Comparison of ENCODE assay signal across 30 mouse cellular contexts in the genomic region with DNA sequence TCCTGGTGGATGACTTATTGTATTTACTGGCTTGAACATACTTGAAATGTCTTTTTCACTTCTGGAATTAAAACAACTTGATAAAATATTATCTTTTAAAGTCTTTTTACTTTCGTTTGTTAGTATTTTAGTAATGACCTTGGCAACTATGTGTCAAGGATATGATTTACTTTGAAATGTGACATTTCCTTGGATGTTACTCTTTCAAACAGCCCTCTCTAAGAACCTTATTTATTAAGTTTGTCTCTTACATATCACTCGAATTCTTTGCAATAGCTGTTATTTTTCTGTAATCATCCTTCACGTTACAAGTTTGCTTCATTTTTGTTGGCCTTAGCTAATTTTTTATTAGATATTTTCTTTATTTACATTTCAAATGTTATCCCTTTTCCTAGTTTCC.
"Had no signal": no experiment of that assay in that cellular context is flagged by ENCODE, and none has a peak within 500 bp of the region (broad histone marks: within the 10 kb centered on the region; RNA-seq: fewer than 3 reads in every experiment).

No protein-coding gene starts in this region.

- H3K27me3 ChIP-seq: limb, embryonic 12.5 days; limb, embryonic 13.5 days; limb, embryonic 15.5 days; liver, embryonic 12.5 days; liver, embryonic 13.5 days; liver, embryonic 15.5 days; megakaryocyte, embryonic 14.5 days; midbrain, embryonic 12.5 days; midbrain, embryonic 13.5 days; midbrain, embryonic 15.5 days; neural tube, embryonic 12.5 days had no signal

- H3K4me1 ChIP-seq: limb, embryonic 10.5 days; limb, embryonic 12.5 days; limb, embryonic 13.5 days; limb, embryonic 15.5 days; liver, embryonic 12.5 days; liver, embryonic 13.5 days; liver, embryonic 15.5 days; megakaryocyte, embryonic 14.5 days; midbrain, embryonic 10.5 days; midbrain, embryonic 12.5 days; midbrain, embryonic 13.5 days; midbrain, embryonic 15.5 days; neural tube, embryonic 12.5 days had no signal

- H3K27ac ChIP-seq: left cerebral cortex, adult 2 months; limb, embryonic 10.5 days; limb, embryonic 12.5 days; limb, embryonic 13.5 days; limb, embryonic 15.5 days; liver, embryonic 12.5 days; liver, embryonic 13.5 days; liver, embryonic 14.5 days; liver, embryonic 15.5 days; macrophage; midbrain, embryonic 10.5 days; midbrain, embryonic 12.5 days; midbrain, embryonic 13.5 days; midbrain, embryonic 15.5 days; neural tube, embryonic 12.5 days had no signal

- H3K9ac ChIP-seq: limb, embryonic 12.5 days; limb, embryonic 13.5 days; limb, embryonic 15.5 days; liver, embryonic 12.5 days; liver, embryonic 13.5 days; liver, embryonic 14.5 days; liver, embryonic 15.5 days; liver, postnatal 0 days; midbrain, embryonic 12.5 days; midbrain, embryonic 13.5 days; midbrain, embryonic 15.5 days; neural tube, embryonic 12.5 days had no signal

- DNase-seq: layer of hippocampus, postnatal 36 days; left cerebral cortex, postnatal 4 days; liver; liver, embryonic 13.5 days; liver, postnatal 0 days; lung, adult 18-20 months; lung, adult 2 months; lung, postnatal 36 days; lung, postnatal 4 days; midbrain, embryonic 14.5 days had no signal

- ATAC-seq: liver, embryonic 12.5 days; liver, postnatal 0 days; lung, postnatal 0 days; midbrain, embryonic 13.5 days; midbrain, embryonic 15.5 days; midbrain, embryonic 16.5 days had no signal

- H3K9me3 ChIP-seq: limb, embryonic 10.5 days; limb, embryonic 12.5 days; limb, embryonic 15.5 days; liver, embryonic 12.5 days; liver, embryonic 13.5 days; liver, embryonic 15.5 days; megakaryocyte, embryonic 14.5 days; midbrain, embryonic 10.5 days; midbrain, embryonic 12.5 days; midbrain, embryonic 13.5 days; midbrain, embryonic 15.5 days; neural tube, embryonic 12.5 days had no signal

- H3K36me3 ChIP-seq: limb, embryonic 10.5 days; limb, embryonic 12.5 days; limb, embryonic 13.5 days; limb, embryonic 15.5 days; liver, embryonic 12.5 days; liver, embryonic 13.5 days; liver, embryonic 15.5 days; midbrain, embryonic 10.5 days; midbrain, embryonic 12.5 days; midbrain, embryonic 13.5 days; midbrain, embryonic 15.5 days; neural tube, embryonic 12.5 days had no signal

- H3K4me3 ChIP-seq: left cerebral cortex, adult 2 months; limb, embryonic 10.5 days; limb, embryonic 12.5 days; limb, embryonic 13.5 days; limb, embryonic 15.5 days; liver, embryonic 12.5 days; liver, embryonic 13.5 days; liver, embryonic 15.5 days; megakaryocyte, embryonic 14.5 days; midbrain, embryonic 10.5 days; midbrain, embryonic 12.5 days; midbrain, embryonic 13.5 days; midbrain, embryonic 15.5 days; myocyte; neural tube, embryonic 12.5 days had no signal

- H3K4me2 ChIP-seq: limb, embryonic 12.5 days; limb, embryonic 13.5 days; limb, embryonic 15.5 days; liver, embryonic 11.5 days; liver, embryonic 12.5 days; liver, embryonic 13.5 days; liver, embryonic 15.5 days; midbrain, embryonic 11.5 days; midbrain, embryonic 12.5 days; midbrain, embryonic 13.5 days; midbrain, embryonic 15.5 days; neural tube, embryonic 12.5 days had no signal
